Mouse (Mus musculus) bone marrow macrophage, adult 2 months (primary cell): Measurements from ENCODE around the gene Odf4.

Experiments
- CTCF ChIP-seq: IDR thresholded peaks from 2 replicates; pipeline ENCODE4 v1.5.1; 2012; ENCODE audit warnings: low read depth, mild to moderate bottlenecking, low read length, moderate library complexity
- POLR2A ChIP-seq: IDR thresholded peaks from 2 replicates; pipeline ENCODE4 v1.6.1; 2012; ENCODE audit warnings: mild to moderate bottlenecking, low read depth, low read length, borderline replicate concordance

- no peak for TF ChIP-seq CTCF
- TF ChIP-seq POLR2A, result no peak
Measured at GRCm38 (mm10) chr11:68947542-68947993, 20.7 kb upstream of the Odf4 start.
